Mouse (Mus musculus): ENCODE data around the gene Olfr323. TPM values are rescaled to one million over a fixed set of nuclear protein-coding genes. Genes with fewer than 3 reads are reported as not detected.

Gene Olfr323
- polyA plus RNA-seq (2021; fragmentation: Nextera tagmentation) = not detected in 2 replicates
- long read RNA-seq, experiment 1 = 0 reads
- long read RNA-seq, experiment 2 = 0 reads

GRCm38 (mm10) chr11:58630401-58630800 lies at the start of gene Olfr323:
TSS of gene Olfr323 (minus strand) at chr11:58630501.

GRCm38 (mm10) chr11:58658596-58658995 lies 28.3 kb upstream of the Olfr323 start, which contains the start of gene Olfr322:
TSS of gene Olfr322 (plus strand) at chr11:58658782.

GRCm38 (mm10) chr11:58640272-58640867 lies 10.1 kb upstream of the Olfr323 start, which contains the start of gene Trim58:
TSS of gene Trim58 (plus strand) at chr11:58640465.

GRCm38 (mm10) chr11:58615975-58616374 lies 14.3 kb downstream of the Olfr323 start, which contains the start of gene 2210407C18Rik:
TSS of gene 2210407C18Rik (minus strand) at chr11:58616075.

GRCm38 (mm10) chr11:58594814-58595213 lies 35.5 kb downstream of the Olfr323 start, which contains the start of gene Olfr324:
TSS of gene Olfr324 (plus strand) at chr11:58595114.

GRCm38 (mm10) chr11:58577430-58577829 lies 52.9 kb downstream of the Olfr323 start, which contains the start of gene Olfr325:
TSS of gene Olfr325 (plus strand) at chr11:58577730.

Other genes with a start within 250 kb of the Olfr323 start
- not detected in 2 replicates for gene 1810065E05Rik, start 209.4 kb downstream of the Olfr323 start, polyA plus RNA-seq (2021; fragmentation: Nextera tagmentation)
- gene Gm12253, start 197.9 kb downstream of the Olfr323 start, polyA plus RNA-seq (2021; fragmentation: Nextera tagmentation) = not detected in 2 replicates
- not detected in 2 replicates for gene Lypd9, start 177.6 kb downstream of the Olfr323 start, polyA plus RNA-seq (2021; fragmentation: Nextera tagmentation)
- gene Olfr30, start 168.2 kb downstream of the Olfr323 start, polyA plus RNA-seq (2021; fragmentation: Nextera tagmentation) = not detected in 2 replicates
- gene Olfr332, start 137.9 kb downstream of the Olfr323 start, polyA plus RNA-seq (2021; fragmentation: Nextera tagmentation) = not detected in 2 replicates
- not detected in 2 replicates for gene Olfr331, start 127.9 kb downstream of the Olfr323 start, polyA plus RNA-seq (2021; fragmentation: Nextera tagmentation)
- gene Olfr330, start 95.7 kb downstream of the Olfr323 start, polyA plus RNA-seq (2021; fragmentation: Nextera tagmentation) = not detected in 2 replicates
- not detected in 2 replicates for gene Olfr329-ps, start 84.1 kb downstream of the Olfr323 start, polyA plus RNA-seq (2021; fragmentation: Nextera tagmentation)
- not detected in 2 replicates for gene Olfr328, start 74.9 kb downstream of the Olfr323 start, polyA plus RNA-seq (2021; fragmentation: Nextera tagmentation)
- not detected in 2 replicates for gene Olfr224, start 59.9 kb downstream of the Olfr323 start, polyA plus RNA-seq (2021; fragmentation: Nextera tagmentation)
- gene Olfr325, start 52.8 kb downstream of the Olfr323 start, polyA plus RNA-seq (2021; fragmentation: Nextera tagmentation) = not detected in 2 replicates
- not detected in 2 replicates for gene Olfr324, start 35.4 kb downstream of the Olfr323 start, polyA plus RNA-seq (2021; fragmentation: Nextera tagmentation)
- gene 2210407C18Rik, start 14.4 kb downstream of the Olfr323 start, polyA plus RNA-seq (2021; fragmentation: Nextera tagmentation) = not detected in 2 replicates
- not detected in 2 replicates for gene Trim58, start 10.0 kb upstream of the Olfr323 start, polyA plus RNA-seq (2021; fragmentation: Nextera tagmentation)
- not detected in 2 replicates for gene Olfr322, start 28.3 kb upstream of the Olfr323 start, polyA plus RNA-seq (2021; fragmentation: Nextera tagmentation)
- not detected in 2 replicates for gene Olfr320, start 50.6 kb upstream of the Olfr323 start, polyA plus RNA-seq (2021; fragmentation: Nextera tagmentation)
- gene Olfr319, start 68.7 kb upstream of the Olfr323 start, polyA plus RNA-seq (2021; fragmentation: Nextera tagmentation) = not detected in 2 replicates
- gene Olfr318, start 93.5 kb upstream of the Olfr323 start, polyA plus RNA-seq (2021; fragmentation: Nextera tagmentation) = not detected in 2 replicates
- 0.09 and 0.13 TPM in 2 replicates for gene Olfr317, start 108.7 kb upstream of the Olfr323 start, polyA plus RNA-seq (2021; fragmentation: Nextera tagmentation)
- 0.67 and 0.89 TPM in 2 replicates for gene Olfr316, start 122.2 kb upstream of the Olfr323 start, polyA plus RNA-seq (2021; fragmentation: Nextera tagmentation)
- not detected in 2 replicates for gene Olfr315, start 142.7 kb upstream of the Olfr323 start, polyA plus RNA-seq (2021; fragmentation: Nextera tagmentation)
- not detected in 2 replicates for gene Olfr314, start 152.5 kb upstream of the Olfr323 start, polyA plus RNA-seq (2021; fragmentation: Nextera tagmentation)
- gene Fam183b, start 171.5 kb upstream of the Olfr323 start, polyA plus RNA-seq (2021; fragmentation: Nextera tagmentation) = 28.9 and 30.2 TPM in 2 replicates
- gene Olfr313, start 184.5 kb upstream of the Olfr323 start, polyA plus RNA-seq (2021; fragmentation: Nextera tagmentation) = not detected in 2 replicates
- not detected in 2 replicates for gene Olfr312, start 198.7 kb upstream of the Olfr323 start, polyA plus RNA-seq (2021; fragmentation: Nextera tagmentation)
- not detected in 2 replicates for gene Olfr311, start 208.8 kb upstream of the Olfr323 start, polyA plus RNA-seq (2021; fragmentation: Nextera tagmentation)
- gene Gm12258, start 216.7 kb upstream of the Olfr323 start, polyA plus RNA-seq (2021; fragmentation: Nextera tagmentation) = 3.5 and 3.9 TPM in 2 replicates
- 3.4 and 4.0 TPM in 2 replicates for gene 2810021J22Rik, start 236.7 kb upstream of the Olfr323 start, polyA plus RNA-seq (2021; fragmentation: Nextera tagmentation)

Measured in layer of hippocampus, adult 6 months (tissue).